Mouse (Mus musculus) lung, postnatal 36 days (tissue): ENCODE measurements around the gene Svs6.
"Not testable (repeated sequence)": the region's sequence is repeated elsewhere in the genome, so short reads cannot be mapped to it uniquely, and the experiment has no call there.

Source experiments
- DNase-seq: peaks from one replicate; pipeline ENCODE4 v3.0.0; 2022; ENCODE audit warnings: mixed read lengths

Gene Svs6

GRCm38 (mm10) chr2:164316451-164316850 lies at the start of gene Svs6:
Gene Svs6, plus strand, starts transcription at chr2:164316751.
- DNase-seq: not testable (repeated sequence)

- no peak for DNase-seq
These were observed 38.2 kb upstream of the Svs6 start, which contains the start of gene Svs4 for GRCm38 (mm10) chr2:164278359-164278758. Gene Svs4, minus strand, starts transcription at chr2:164278459.

DNA sequence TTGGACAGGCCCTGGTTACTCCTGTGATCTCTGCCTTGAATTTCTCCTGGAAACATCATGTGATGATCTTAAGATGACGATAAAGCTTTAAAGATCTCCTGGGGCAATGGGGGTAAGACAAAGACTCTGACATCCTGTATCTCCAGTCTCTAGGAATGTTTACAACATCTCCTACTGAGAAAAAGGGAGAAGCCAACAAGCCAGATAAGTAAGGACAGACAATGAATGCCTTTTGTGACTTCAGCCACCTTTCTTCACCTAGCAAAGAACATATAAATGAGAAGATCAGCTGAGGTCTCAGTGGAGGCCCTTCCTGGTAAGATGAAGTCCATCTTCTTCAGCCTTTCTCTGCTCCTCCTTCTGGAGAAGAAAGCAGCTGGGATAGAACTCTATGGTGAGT lies 27.6 kb upstream of the Svs6 start, which contains the start of gene Svs3a:
TSS of gene Svs3a (plus strand) at position 301 of the 400 bp plus-strand sequence.
- not testable (repeated sequence) for DNase-seq

- DNase-seq: no peak
These were observed 4.0 kb upstream of the Svs6 start for GRCm38 (mm10) chr2:164312599-164312998.

GRCm38 (mm10) chr2:164315460-164315859 lies 1.1 kb upstream of the Svs6 start:
- not testable (repeated sequence) for DNase-seq

DNA sequence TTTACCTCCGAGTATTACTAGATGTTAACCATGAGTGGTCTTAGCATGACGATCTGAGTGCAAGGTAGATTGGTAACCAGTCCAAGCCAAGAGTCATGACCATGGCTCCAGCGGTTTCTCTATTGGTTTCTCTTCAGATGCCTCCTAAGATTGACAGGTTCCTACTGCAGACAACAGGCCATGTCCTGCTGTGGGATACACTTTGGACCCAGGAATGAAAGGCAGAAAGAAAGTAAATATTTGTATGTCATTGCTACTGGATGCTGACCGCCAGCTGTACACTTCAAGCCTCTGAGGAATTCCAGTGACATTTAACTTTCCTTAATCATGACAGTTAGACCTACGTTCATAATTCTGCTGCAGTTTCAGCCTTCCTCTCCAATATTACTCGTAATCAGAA lies 4.4 kb downstream of the Svs6 start:
- no peak for DNase-seq

DNA sequence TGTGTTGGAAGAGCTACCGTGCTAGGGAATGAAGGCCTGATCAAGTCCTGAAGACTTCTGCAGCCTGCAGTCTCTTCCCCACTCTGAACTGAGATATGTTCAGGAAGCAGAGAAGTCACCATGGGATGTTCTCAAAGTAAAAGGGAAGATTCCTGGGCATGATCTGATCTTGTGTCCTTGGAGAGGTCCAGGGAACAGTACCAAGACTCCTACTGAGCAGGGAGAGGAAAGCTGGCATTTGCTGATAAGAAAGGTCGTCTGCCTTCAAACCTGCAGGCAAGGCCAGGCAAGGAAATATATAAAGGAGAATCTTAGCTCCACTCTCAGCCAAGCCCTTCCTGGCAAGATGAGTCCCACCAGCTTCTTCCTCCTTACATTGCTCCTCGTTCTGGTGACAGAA lies 15.9 kb downstream of the Svs6 start, which contains the start of gene Svs5:
TSS of gene Svs5 (plus strand) at position 301 of the 400 bp plus-strand sequence.
- not testable (repeated sequence) for DNase-seq

GRCm38 (mm10) chr2:164343732-164344131 lies 27.2 kb downstream of the Svs6 start:
- not testable (repeated sequence) for DNase-seq

DNA sequence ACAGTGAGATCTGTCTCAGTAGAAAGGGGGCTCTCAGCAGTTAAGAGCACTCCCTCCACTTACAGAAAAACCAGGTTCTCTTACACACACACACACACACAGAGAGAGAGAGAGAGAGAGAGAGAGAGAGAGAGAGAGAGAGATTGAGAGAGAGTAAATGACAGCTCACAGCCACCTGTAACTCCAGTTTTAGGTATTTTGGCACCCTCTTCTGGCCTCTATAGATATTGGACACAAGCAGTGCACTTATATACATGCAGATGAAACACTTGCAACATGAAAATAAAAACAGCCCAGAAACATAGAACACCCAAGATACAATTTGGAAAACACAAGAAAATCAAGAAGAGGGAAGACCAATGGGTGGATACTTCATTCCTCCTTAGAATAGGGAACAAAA lies 31.1 kb downstream of the Svs6 start:
- not testable (repeated sequence) for DNase-seq

DNA sequence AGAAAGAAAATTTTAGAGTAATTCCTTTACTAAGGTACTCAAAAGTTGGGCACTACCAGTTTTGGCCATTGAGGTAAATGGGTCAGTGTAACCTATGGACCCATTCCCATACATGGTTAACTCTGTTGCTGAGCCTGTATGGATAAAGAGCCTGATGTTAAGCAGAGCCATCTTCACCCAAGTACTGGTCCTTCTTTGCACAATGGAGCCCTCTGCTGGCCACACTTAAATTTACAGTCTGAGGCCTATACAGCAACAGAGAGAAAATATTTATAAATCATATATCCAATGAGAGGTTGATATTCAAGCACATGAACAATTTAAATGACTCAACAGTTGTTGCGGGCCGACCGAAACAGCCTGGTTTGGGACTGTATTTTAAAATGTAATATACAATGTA lies 32.4 kb downstream of the Svs6 start:
- DNase-seq: peak; percentile 50

- no peak for DNase-seq
These were observed 36.1 kb downstream of the Svs6 start for GRCm38 (mm10) chr2:164352697-164353096.

- DNase-seq: no peak
These were observed 36.8 kb downstream of the Svs6 start for GRCm38 (mm10) chr2:164353356-164353755.

DNA sequence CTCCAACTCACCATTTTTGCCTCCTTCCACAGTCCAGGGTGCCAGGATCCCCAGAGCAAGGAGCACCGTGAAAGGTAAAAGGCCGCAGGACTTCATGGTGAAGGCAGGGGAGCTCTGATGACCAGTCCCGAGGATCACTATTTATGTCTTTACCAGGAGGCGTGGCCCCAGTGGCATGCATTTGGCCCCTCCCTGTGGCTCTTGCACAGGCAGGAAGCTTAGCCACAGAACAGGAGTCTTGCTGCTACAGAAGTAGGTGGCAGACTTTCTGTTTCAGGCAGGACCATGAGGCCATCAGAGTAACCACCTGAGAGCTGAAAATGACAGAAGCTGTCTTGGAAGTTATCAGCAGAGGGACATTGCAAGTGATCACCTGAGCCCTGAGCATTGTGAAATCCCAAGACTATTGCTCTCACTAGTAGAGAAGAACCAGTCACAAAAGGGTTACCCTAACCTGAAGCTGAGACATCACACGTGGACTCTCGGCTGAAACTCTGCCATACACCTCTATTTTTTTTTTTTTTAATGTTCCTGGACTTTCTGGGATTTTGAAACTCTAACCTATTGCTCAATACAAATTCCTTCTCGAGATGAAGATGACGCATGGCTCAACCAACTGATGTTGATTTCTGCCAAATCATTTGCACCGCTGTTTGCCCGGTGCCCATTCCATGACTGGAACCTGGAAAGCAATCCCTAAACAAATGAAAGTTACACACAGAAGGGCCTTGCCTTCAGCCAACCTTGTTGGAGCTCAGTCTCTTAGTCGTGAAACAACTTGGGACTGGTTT lies 39.8 kb downstream of the Svs6 start:
- peak; percentile 64 for DNase-seq

GRCm38 (mm10) chr2:164358373-164358772 lies 41.8 kb downstream of the Svs6 start:
- peak; percentile 45 for DNase-seq

DNA sequence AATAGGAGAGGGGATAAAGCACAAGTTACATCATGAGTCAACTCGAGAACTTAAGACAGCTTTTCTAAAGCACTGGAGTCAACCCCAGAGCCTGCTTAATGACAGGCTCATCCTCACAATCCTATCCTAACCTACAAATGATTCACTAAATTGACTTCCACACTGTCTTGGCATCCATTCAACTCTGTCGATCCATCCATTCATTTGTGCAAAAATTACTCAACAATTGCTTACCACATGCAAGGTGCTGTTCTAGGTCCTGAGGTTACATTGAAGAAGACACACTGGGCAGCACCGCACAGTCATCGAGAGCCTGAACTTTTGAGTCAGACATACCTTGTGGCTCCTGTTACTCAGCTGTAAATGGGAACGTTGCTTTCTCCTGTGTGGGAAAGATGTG lies 42.5 kb downstream of the Svs6 start:
- DNase-seq: no peak

GRCm38 (mm10) chr2:164359668-164360067 lies 43.1 kb downstream of the Svs6 start:
- peak; percentile 30 for DNase-seq

DNA sequence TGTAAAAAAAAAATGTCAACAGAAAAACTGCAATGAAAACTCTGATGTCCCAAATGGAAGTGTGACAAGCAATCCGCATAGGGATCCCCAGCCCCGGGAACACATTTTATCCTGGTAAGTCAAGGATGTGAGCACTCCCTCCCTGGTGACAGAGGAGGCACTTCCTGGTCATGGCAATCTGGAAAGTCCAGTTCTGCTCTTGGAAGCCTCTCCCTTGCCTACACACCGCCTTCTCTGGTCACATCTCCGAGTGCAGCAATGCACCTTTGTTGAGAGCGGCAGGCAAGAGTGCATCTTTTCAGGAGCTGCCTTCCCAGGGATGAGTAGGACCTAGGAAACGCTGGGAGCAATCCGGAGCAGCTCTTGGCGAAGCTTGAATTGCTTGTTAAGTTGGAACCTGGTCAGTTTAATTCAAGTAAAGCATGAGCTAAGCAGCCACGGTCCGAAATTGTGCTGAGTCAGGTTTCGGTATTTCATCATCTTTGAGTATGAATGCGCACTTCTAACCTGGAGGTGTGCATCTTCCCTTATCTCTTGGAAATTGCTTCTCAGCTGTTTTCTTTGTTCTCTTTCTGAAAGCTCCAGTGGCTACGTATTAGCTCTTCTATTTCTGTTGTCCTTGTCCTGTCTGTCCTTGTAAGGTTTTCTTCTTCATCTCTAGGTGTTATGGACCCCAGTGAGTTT lies 44.6 kb downstream of the Svs6 start:
- peak; percentile 30 for DNase-seq

GRCm38 (mm10) chr2:164366947-164367346 lies 50.4 kb downstream of the Svs6 start:
- DNase-seq: no peak
